Mouse (Mus musculus): ENCODE data around the gene 1700003E16Rik. TPM values are rescaled to one million over a fixed set of nuclear protein-coding genes. Genes with fewer than 3 reads are reported as not detected.

1700003E16Rik gene
- total and polyA plus RNA-seq, 3 experiments, result 0.23 to 0.34 TPM; not detected in 1

GRCm38 (mm10) chr6:83131469-83132034 is 24.7 kb upstream of the 1700003E16Rik start:
- Histone ChIP-seq H3K27ac (ENCODE audit: insufficient read depth, low read depth) (no peak overlapping the region), H3K4me2 (ENCODE audit: insufficient read depth, low read depth, poor library complexity, severe bottlenecking) (no peak overlapping the region), H3K9me3 (replicated peaks; ENCODE audit: low read length) (no peaks in the 10 kb centered on the region), H3K9ac (ENCODE audit: insufficient read depth, low read depth) (no peak overlapping the region), H3K79me2 (replicated peaks; ENCODE audit: control insufficient read depth, extremely low read depth, insufficient read depth, poor library complexity, severe bottlenecking) (no peaks in the 10 kb centered on the region), H3K27me3 (replicated peaks) (no peaks in the 10 kb centered on the region), H3K4me3 (replicated peaks in 1 of 3; ENCODE audit: low read depth in 2 of 3, low read length in 2 of 3, poor library complexity in 1 of 3) (no peak overlapping the region), H3K36me3 (replicated peaks in 1 of 2; ENCODE audit: control insufficient read depth in 1 of 2, insufficient read depth in 1 of 2, low read length in 1 of 2) (no peaks in the 10 kb centered on the region), H3K4me1 (ENCODE audit: control insufficient read depth in 1 of 2, insufficient read depth in 2 of 2) (peaks cover 0 to 18% of the 10 kb centered on the region in 2 experiments; a peak in 2 of 4 replicates)
- dilution Hi-C loops (cut with MboI; ENCODE audit: extremely low pct_ligation_motif_present, extremely low pct_unique_long_range_greater_than_20kb, low sequenced_read_pairs) (no loop called here), in situ Hi-C loops (cut with MboI; ENCODE audit: low pct_ligation_motif_present, low pct_unique_long_range_greater_than_20kb, low sequenced_read_pairs) (no loop called here)
- DNase-seq (ENCODE audit: extremely low read depth), result no peak
- TF ChIP-seq HCFC1 (IDR thresholded peaks at IDR 0.05; ENCODE audit: low read depth, low read length) (no peak), POLR2AphosphoS2 (IDR thresholded peaks at IDR 0.05; ENCODE audit: low read depth, low read length) (no peak), RCOR1 (conservative IDR thresholded peaks at IDR 0.05; ENCODE audit: low read depth, low read length) (no peak), GABPA (IDR thresholded peaks at IDR 0.05; ENCODE audit: insufficient replicate concordance, low read depth, low read length) (no peak), PAX5 (IDR thresholded peaks at IDR 0.05; ENCODE audit: low read length) (no peak), JUN (IDR thresholded peaks at IDR 0.05; ENCODE audit: insufficient read depth, low read depth, low read length) (no peak), CTCF (conservative IDR thresholded peaks at IDR 0.05 in 1 of 2, IDR thresholded peaks at IDR 0.05 in 1 of 2; ENCODE audit: low read depth in 2 of 2, low read length in 2 of 2) (no peak), MAFK (IDR thresholded peaks at IDR 0.05; ENCODE audit: insufficient replicate concordance, low read length) (no peak), MXI1 (IDR thresholded peaks at IDR 0.05; ENCODE audit: low read depth, low read length) (no peak), MAZ (IDR thresholded peaks at IDR 0.05; ENCODE audit: low read depth, low read length) (no peak), ZMIZ1 (IDR thresholded peaks at IDR 0.05; ENCODE audit: low read depth, low read length) (no peak), TCF12 (IDR thresholded peaks at IDR 0.05; ENCODE audit: low read depth, low read length) (no peak), CHD1 (IDR thresholded peaks at IDR 0.05; ENCODE audit: low read depth, low read length) (no peak), MAX (IDR thresholded peaks at IDR 0.05; ENCODE audit: low read length) (no peak), USF1 (IDR thresholded peaks at IDR 0.05; ENCODE audit: low read depth, low read length) (no peak), NRF1 (IDR thresholded peaks at IDR 0.05; ENCODE audit: low read depth, low read length) (no peak), ZC3H11A (IDR thresholded peaks at IDR 0.05; ENCODE audit: low read depth, low read length) (no peak), KAT2A (IDR thresholded peaks at IDR 0.05; ENCODE audit: insufficient replicate concordance, low read length) (no peak)

GRCm38 (mm10) chr6:83132176-83132919 is 23.9 kb upstream of the 1700003E16Rik start:
- Histone ChIP-seq H3K9me3 (replicated peaks; ENCODE audit: low read length) (no peaks in the 10 kb centered on the region), H3K27me3 (replicated peaks) (no peaks in the 10 kb centered on the region), H3K4me3 (replicated peaks in 1 of 3; ENCODE audit: low read depth in 2 of 3, low read length in 2 of 3, poor library complexity in 1 of 3) (no peak overlapping the region), H3K27ac (ENCODE audit: insufficient read depth, low read depth) (no peak overlapping the region), H3K4me2 (ENCODE audit: insufficient read depth, low read depth, poor library complexity, severe bottlenecking) (no peak overlapping the region), H3K36me3 (replicated peaks in 1 of 2; ENCODE audit: control insufficient read depth in 1 of 2, insufficient read depth in 1 of 2, low read length in 1 of 2) (no peaks in the 10 kb centered on the region), H3K9ac (ENCODE audit: insufficient read depth, low read depth) (no peak overlapping the region), H3K4me1 (ENCODE audit: control insufficient read depth in 1 of 2, insufficient read depth in 2 of 2) (peaks cover 1 to 23% of the 10 kb centered on the region in 2 experiments; a peak in 3 of 4 replicates), H3K79me2 (replicated peaks; ENCODE audit: control insufficient read depth, extremely low read depth, insufficient read depth, poor library complexity, severe bottlenecking) (no peaks in the 10 kb centered on the region)
- in situ Hi-C loops (cut with MboI; ENCODE audit: low pct_ligation_motif_present, low pct_unique_long_range_greater_than_20kb, low sequenced_read_pairs) (no loop called here), dilution Hi-C loops (cut with MboI; ENCODE audit: extremely low pct_ligation_motif_present, extremely low pct_unique_long_range_greater_than_20kb, low sequenced_read_pairs) (no loop called here)
- TF ChIP-seq ZNF384 (IDR thresholded peaks at IDR 0.05; ENCODE audit: low read depth, low read length) (no peak), SIN3A (IDR thresholded peaks at IDR 0.05; ENCODE audit: low read length) (no peak), ETS1 (conservative IDR thresholded peaks at IDR 0.05; ENCODE audit: low read depth, low read length) (no peak), ZKSCAN1 (IDR thresholded peaks at IDR 0.05; ENCODE audit: borderline replicate concordance, low read depth, low read length) (no peak), CTCF (conservative IDR thresholded peaks at IDR 0.05 in 1 of 2, IDR thresholded peaks at IDR 0.05 in 1 of 2; ENCODE audit: low read depth in 2 of 2, low read length in 2 of 2) (no peak), RCOR1 (conservative IDR thresholded peaks at IDR 0.05; ENCODE audit: low read depth, low read length) (no peak), KAT2A (IDR thresholded peaks at IDR 0.05; ENCODE audit: insufficient replicate concordance, low read length) (no peak), E2F4 (IDR thresholded peaks at IDR 0.05; ENCODE audit: insufficient replicate concordance, low read depth, low read length) (no peak), MAZ (IDR thresholded peaks at IDR 0.05; ENCODE audit: low read depth, low read length) (no peak), TCF12 (IDR thresholded peaks at IDR 0.05; ENCODE audit: low read depth, low read length) (no peak), MEF2A (IDR thresholded peaks at IDR 0.05; ENCODE audit: borderline replicate concordance, low read depth, low read length) (no peak)
- DNase-seq (ENCODE audit: extremely low read depth), result no peak
